Mouse (Mus musculus) E14TG2a.4 (cell line): Measurements from ENCODE around the gene Csgalnact2.

Experiments used
- CTCF ChIP-seq: conservative IDR thresholded peaks from 2 replicates; pipeline ENCODE4 v1.5.1; 2014; ENCODE audit warnings: low read length
- NANOG ChIP-seq: IDR thresholded peaks from 2 replicates; pipeline ENCODE4 v1.6.1; 2014; ENCODE audit warnings: borderline replicate concordance, low read length, mixed read lengths

DNA sequence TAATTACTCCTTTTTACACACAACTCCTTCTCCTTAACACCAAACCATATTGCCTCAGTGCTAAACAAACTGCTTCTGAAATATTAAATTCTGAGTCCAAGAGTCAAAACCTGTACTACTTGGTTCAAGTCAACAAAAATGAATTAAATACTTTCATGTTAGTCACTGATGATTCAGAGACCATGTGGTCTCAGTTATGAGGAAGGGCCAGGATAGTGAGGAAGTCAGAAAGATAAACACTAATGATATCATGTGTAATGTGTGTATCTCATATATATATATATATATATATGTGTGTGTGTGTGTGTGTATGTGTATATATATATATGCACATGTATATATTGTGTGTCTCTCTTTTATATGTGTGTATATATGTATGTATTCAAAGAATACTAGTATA lies 12.4 kb downstream of the Csgalnact2 start:
- TF ChIP-seq NANOG (no peak), CTCF (no peak)
